Mouse (Mus musculus) left cerebral cortex, adult 8-10 months (tissue): ENCODE measurements around the gene Kctd20. TPM values are rescaled to one million over a fixed set of nuclear protein-coding genes. Genes with fewer than 3 reads are reported as not detected.

Source experiments
- DNase-seq, 2 experiments: peaks; one replicate each; pipeline ENCODE4 v3.0.0; 2022; ENCODE audit warnings: low spot score in 2 of 2
- total RNA-seq, 4 experiments: library from RNA; stranded (reverse); gene quantifications; 2 replicates each; pipeline ENCODE4 v1.2.4; 2022

Gene Kctd20
- total RNA-seq, 4 experiments from 2014 or later = 57.5 to 72.8 (median 64.2) TPM

DNA sequence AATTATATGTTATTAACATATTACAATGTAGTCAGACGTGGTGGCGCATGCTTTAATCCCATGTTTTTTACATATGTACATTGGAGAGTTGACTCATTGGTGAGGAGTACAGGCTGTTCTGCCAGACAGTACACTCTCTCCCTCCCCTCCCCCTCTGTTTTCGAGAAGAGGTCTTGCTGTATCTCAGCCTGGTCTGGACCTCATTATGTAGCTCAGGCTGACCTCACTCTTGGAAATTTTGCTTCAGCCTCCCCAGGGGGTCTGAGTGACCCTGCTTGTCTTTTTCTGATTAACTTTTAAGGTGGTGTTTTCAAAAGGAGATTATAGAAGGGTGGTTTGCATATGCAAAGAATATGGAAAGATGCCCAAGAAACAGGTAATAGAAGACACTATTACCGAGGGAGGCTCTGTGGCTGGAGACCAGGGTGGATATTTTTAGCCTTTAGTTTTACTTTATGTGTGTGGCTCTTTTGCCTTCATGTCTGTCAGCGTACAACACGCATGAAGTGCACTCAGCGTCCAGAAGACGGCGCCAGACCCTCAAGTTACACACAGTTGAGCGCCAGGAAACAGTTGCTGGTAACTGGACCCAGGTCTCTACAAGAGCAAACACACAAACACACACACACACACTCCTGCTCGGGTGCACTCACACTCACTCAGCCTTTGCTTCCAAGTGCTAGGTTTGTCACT lies 66.7 kb downstream of the Kctd20 start:
- no peak for DNase-seq

Other genes starting within 250 kb of the Kctd20 start
- 1 to 10 TPM; 1.3 to 4.8 (median 1.5) TPM for gene AC170998.1, start 225.9 kb upstream of the Kctd20 start, total RNA-seq
- 1 to 10 TPM; 2.1 to 3.4 (median 2.7) TPM for gene Mapk13, start 182.7 kb upstream of the Kctd20 start, total RNA-seq
- gene Brpf3, start 150.9 kb upstream of the Kctd20 start, total RNA-seq = 10 to 100 TPM; 44.2 to 56.6 (median 52.6) TPM
- 1 to 10 TPM in 3 of 4 experiments, under 1 TPM in 1; 0.91 to 1.4 (median 1.1) TPM for gene Pnpla1, start 93.5 kb upstream of the Kctd20 start, total RNA-seq
- 10 to 100 TPM; 10.5 to 12.1 (median 10.8) TPM for gene 4930539E08Rik, start 36.6 kb upstream of the Kctd20 start, total RNA-seq
- gene Pxt1, start 8.1 kb upstream of the Kctd20 start, total RNA-seq = not detected
- gene Stk38, start 56.0 kb downstream of the Kctd20 start, total RNA-seq = 10 to 100 TPM; 46.7 to 54.7 (median 48.4) TPM
- gene Srsf3, start 80.7 kb downstream of the Kctd20 start, total RNA-seq = 100 to 1,000 TPM; 101 to 142 (median 115) TPM
- 10 to 100 TPM; 18.9 to 27.0 (median 19.5) TPM for gene Cdkn1a, start 139.0 kb downstream of the Kctd20 start, total RNA-seq
- under 1 TPM in 1 of 4 experiments, not detected in 3; 0.14 TPM for gene Rab44, start 162.2 kb downstream of the Kctd20 start, total RNA-seq